Mouse (Mus musculus) left cerebral cortex, postnatal 10 days (tissue): ENCODE results near the gene Tmem209. TPM values are rescaled to one million over a fixed set of nuclear protein-coding genes. Genes with fewer than 3 reads are reported as not detected.

ENCODE experiments used
- DNase-seq, 2 experiments: peaks; one replicate each; pipeline ENCODE4 v3.0.0; 2021 to 2022; ENCODE audit warnings: low spot score in 2 of 2, mixed read lengths in 1 of 2; ENCODE audit errors: extremely low spot score in 1 of 2
- intact Hi-C: fragments of 180-260 bp; cut with DNase I; formaldehyde crosslinking; loops from one replicate; pipeline ENCODE4 v1.15.1; 2025
- total RNA-seq, 2 experiments: library from RNA; stranded (reverse); gene quantifications; 2 replicates each; pipeline ENCODE4 v1.2.3; 2021

Tmem209 gene
- total RNA-seq, 2 experiments from 2014 or later: 16.3 to 16.6 TPM

DNA sequence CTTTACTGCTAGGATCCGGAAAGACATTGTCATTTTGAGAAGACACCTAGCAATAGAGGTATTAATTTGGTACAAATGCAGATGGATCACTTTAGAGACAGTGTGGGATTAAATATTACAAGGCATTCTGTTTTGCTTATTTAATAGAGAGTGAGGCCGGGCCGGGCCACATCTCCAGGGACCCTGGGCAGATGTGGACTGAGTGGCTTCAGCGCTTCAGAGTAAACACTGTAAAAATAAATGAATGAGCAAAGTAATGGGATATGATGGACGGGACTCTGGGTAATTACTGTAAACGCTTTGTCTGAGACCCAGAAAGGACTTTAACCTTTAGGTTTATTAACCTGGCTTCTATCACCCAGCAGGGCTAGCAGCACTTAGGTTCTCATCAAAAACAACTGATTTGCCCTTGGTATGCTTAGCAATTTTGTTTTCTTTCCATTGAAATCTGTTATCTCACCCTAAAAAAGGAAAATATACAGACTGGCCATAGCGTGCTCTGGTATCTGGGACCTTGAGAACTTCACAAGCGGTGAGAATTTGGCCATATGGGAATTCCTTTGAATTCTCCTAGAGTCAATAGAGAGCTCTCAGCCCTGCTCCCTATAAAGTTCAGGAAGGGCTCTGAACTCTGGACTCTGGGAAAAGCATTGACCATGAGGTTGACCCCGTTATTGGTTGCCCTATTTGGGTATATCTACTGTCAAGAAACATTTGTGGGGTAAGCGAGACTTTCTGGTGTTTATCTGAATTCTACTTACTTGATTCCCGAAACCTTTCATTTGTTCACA lies 31.6 kb upstream of the Tmem209 start, which contains the start of gene Cpa2:
Cpa2 (plus strand) TSS at position 574 of the 791 bp plus-strand sequence.
- intact Hi-C loops: no loop called here
- DNase-seq: no peak

DNA sequence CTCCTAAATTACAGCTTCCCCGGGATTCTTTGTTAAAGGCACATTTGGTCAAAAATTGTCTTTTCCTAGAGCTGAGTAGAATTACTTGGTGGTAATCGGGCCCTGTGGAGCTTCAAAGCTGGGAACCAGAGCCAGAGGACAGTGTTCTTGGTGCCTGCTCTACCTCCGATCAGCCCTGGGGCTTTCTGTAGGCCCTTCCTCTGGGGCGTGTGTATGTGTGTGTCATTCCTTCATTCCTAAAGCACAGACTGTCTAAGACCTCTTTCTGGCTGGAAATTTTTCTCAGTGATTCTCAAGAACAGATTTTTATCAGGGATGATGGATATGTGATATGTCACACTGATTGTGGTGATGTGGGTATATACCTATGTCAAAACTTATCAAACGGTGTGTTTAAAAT lies 29.2 kb upstream of the Tmem209 start:
- DNase-seq: no peak
- intact Hi-C loops: no loop called here

DNA sequence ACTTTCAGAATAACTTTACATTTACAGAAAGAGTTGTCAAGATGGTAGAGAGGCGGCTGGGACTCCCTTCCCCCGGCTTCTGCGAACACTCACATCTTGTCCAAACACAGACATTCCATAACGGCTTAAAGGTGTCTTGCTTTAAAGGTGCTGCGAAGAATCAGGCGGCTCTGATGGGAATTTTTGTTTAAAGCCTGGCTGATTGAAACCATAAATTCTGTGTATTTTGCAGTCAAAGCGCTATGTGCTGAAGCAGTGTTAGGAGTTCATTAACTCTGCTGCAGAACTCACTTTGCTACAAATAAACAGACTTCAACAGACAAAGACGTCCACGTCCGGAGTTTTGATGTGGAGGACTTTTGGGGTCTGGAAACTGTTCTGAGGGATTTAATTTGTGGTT lies 28.7 kb upstream of the Tmem209 start:
- DNase-seq: no peak
- intact Hi-C loops: no loop called here

DNA sequence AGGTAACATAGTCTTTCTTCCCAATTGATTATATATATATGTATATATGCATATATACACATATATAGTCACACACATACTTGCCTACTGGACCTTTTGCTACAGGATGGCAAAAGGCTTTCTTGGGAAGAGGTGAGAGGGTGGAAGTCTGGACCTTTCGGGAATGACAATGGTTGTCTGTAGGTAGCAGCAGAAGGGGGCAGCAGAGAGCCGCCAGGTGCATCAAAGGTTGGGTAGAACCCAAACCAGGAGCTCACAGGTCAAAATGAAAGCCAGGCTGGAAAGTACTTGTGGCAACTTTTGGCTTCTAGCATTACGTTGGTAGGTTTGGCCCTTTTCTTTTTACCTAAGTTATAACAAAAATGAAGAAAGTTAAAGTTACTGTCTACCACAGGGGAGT lies 25.8 kb upstream of the Tmem209 start:
- intact Hi-C loops: no loop called here
- DNase-seq: no peak

- intact Hi-C loops: no loop called here
- DNase-seq: no peak
Observed at GRCm38 (mm10) chr6:30528800-30529199, 19.2 kb upstream of the Tmem209 start.

DNA sequence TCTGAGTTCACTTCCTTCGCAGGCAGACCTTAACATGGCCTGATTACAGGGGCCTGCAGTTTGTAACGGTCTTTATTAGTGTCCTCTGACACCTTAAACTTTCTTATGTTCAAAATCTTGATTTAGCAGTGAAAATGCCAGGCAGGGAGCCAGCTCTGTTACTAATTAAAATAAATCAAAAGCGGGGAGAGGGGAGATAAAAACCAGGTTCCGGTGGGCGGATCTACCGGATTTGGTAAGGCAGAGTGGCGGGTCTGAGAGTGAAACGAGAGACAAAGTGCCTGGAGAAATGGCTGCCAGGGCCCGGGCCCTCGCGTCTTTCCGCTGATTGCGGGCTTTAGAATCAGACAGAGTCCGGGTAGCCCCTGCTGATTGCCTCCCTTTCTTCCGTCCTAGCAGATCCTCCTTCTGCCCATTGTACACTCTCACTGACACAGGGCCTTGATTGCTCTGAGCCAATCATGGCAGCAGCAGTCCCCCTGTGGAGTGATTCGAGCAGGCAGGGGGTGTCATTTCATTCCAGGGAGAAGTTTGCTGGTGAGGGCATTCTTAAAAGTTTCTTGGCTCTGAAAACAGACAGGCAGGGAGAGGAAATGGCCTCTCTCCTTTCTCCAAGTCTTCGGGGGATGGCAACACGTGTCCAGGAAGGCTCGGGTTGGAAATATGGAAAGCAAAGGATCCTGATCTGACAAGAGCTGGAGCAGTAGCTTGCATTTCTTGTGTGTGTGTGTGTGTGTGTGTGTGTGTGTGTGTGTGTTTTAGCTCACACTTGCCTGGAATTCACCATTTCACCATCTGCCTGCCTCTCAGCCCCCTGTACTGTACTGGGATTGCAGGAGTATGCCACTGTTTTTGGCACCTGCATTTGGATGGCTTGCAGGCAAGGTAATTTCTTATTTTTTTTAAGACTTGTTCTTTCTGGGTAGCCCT lies 17.3 kb upstream of the Tmem209 start:
- DNase-seq: peak in 1 of 2 experiments; percentile 34
- intact Hi-C loops: no loop called here

DNA sequence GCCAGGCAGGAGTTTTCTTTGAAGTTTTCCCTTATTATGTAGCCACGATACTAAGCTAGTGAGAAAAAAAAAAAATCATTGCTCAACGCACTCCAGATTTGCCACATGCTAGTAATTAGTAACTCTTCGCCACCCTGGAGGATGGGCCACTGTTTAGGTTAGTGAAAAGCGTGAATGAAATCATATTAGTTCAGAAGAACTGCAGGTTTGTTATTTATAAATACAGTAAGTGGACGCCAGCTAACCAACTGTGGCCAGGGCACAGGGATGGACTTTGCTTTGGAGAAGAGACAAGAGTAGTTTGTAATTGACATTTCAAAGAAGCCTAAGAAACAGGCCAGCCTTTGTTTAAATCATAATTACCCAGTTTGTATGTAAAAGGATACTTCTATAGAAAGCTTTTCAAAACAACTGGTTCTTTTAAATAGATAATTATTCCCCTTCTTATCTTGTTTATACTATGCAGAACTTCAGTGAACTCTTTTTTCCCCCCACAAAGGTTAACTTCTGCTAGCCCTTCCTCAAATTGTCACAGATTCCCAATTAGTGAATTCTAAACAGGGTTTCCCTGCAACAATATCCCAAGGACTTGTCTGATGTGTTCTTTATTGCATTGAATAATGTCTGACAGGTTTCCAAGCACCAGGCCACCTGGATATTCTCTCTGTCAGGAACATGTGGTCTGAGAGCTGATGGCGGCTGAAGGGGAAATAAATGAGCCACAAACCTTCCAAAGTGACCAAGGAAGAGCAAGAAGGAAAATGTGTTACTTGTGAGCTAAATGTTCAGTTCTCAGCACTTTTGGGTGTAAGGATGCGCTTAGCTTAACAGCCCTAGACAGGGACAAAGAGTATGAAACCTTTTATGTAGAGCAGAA lies 16.1 kb upstream of the Tmem209 start:
- intact Hi-C loops: no loop called here
- no peak for DNase-seq

DNA sequence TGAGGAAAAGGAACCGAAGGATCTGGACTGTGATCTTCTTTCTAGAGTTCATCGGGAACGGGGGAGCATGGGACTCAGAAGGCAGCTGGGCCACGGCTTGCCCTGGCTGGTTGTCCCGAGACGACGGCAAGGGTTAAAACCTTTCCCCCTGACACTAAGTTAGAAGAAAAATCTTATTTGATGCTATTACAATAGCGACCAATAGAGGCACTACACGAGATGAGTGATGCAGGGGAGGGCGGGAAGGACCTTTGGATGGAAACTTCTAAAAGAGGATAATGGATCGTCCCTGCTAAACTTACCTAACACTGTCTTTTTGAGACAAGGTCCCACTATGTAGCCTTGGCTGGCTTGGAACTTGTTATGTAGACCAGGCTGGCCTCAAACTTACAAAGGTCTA lies 10.8 kb upstream of the Tmem209 start:
- DNase-seq: no peak
- intact Hi-C loops: no loop called here

- no peak for DNase-seq
- intact Hi-C loops: no loop called here
Observed at GRCm38 (mm10) chr6:30514242-30514641, 4.7 kb upstream of the Tmem209 start.

GRCm38 (mm10) chr6:30510291-30510690 lies 708 bp upstream of the Tmem209 start:
- intact Hi-C loops: no loop called here
- DNase-seq: no peak

- DNase-seq: no peak
- intact Hi-C loops: loop anchor here (10.0 kb wide), 1 partner anchor 476 kb away; no protein-coding TSS in a partner anchor
Observed at GRCm38 (mm10) chr6:30508824-30509223, 759 bp downstream of the Tmem209 start.

DNA sequence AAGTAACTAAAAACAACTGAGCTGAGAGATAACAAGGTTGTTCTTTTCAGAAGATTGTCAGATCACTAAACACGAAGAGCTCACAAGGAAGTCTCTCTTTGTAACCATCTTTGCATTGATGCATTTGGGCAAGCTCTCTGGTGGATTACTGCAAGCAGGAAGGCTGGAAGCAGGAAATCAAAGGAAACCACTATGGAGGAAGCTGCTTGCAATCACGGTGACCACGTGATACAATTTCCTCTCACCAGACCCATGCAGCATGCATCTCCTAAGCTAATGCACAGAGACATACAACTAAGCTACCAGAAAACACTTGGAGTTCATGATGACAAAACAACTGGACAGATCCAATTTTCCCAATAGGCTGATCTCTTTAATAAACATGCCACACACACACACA lies 10.5 kb downstream of the Tmem209 start:
- intact Hi-C loops: no loop called here
- no peak for DNase-seq

- no peak for DNase-seq
- intact Hi-C loops: no loop called here
Observed at GRCm38 (mm10) chr6:30486504-30486903, 23.1 kb downstream of the Tmem209 start.

DNA sequence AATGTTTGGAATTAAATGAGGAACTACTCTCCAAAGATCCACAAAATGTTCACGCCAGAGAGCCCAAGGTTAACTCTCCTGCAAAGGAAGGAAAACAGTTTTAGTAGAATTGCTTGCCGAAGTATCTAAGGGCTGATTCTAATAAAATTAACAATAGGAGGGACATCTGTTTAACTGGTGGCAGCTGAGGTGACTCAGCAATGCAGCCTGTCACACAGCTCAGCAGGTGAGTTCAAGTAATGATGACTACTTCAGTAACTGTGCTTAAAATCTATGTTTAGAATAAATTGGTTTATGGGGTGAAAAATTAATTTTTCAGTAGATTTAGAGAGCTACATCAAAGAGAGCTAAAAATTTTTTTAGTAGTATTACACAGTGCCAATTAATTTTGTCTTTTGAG lies 26.7 kb downstream of the Tmem209 start:
- no peak for DNase-seq
- intact Hi-C loops: no loop called here

DNA sequence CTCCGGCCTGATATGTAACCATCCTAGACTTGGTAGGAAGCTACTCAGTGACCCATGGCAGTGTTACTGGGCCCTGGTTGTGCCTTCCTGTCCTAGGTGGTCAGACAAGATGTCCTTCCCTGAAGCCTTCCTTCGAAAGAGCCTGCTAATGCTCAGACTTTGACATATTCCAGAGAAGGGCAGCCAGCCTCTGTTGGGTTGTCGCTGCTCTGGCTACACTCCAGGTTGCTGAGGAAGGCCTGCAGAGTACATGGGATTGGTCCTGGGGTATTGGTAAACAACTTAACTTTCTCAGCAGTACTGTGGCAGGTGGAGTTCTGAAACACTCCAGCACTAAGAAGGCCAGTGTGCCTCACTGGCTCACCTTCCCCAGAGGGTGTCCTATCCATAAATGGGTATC lies 30.2 kb downstream of the Tmem209 start:
- intact Hi-C loops: no loop called here

GRCm38 (mm10) chr6:30477784-30478183 lies 31.8 kb downstream of the Tmem209 start:
- intact Hi-C loops: no loop called here
- no peak for DNase-seq

More for the DNA sequence above, 30.2 kb downstream of the Tmem209 start:
- no peak for DNase-seq

DNA sequence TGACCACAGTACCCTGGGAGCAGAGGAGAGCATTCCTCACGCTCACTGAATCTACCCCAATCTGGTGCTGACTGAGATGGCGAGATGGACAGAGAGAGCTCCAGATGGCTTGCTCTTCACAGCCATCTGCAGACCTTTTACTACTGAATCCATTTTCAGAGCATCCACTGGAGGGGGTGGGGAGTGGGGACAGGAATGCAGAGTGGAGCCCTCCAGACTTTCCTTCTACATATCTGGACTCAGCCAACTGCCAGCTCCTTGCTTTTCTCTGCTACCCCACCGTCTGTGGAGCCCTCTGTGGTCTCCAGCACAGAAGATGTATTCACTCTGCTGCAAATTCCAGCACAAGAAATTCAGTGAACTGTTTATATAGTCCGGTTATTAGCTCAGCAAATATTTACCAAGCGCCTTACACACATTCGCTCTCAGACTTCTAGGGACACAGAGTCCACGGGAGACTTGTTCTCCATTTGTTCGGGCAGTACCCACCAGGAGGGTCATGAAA lies 32.3 kb downstream of the Tmem209 start:
- intact Hi-C loops: no loop called here
- no peak for DNase-seq

GRCm38 (mm10) chr6:30476025-30476765 lies 33.4 kb downstream of the Tmem209 start:
- intact Hi-C loops: no loop called here
- DNase-seq: no peak
